Mouse (Mus musculus) left cerebral cortex, adult 8-10 months (tissue): ENCODE measurements at regions not wholly inside any gene's neighbourhood (a gene's known extent, or its start where the extent isn't known, plus 50 kb on each side); places are given as distances from the start of the nearest gene placed in this dataset.

Experiments used
- DNase-seq, 2 experiments: peaks; one replicate each; pipeline ENCODE4 v3.0.0; 2022; ENCODE audit warnings: low spot score in 2 of 2

GRCm38 (mm10) chr9:47129101-47129500 is 130.6 kb downstream of the Gm4791 start:
- no peak for DNase-seq

GRCm38 (mm10) chr9:47133454-47133853 is 134.9 kb downstream of the Gm4791 start:
- no peak for DNase-seq

- no peak for DNase-seq
Observed at GRCm38 (mm10) chr9:47133873-47134272, 135.3 kb downstream of the Gm4791 start.

GRCm38 (mm10) chr9:47134479-47134878 is 135.9 kb downstream of the Gm4791 start:
- DNase-seq, result no peak

- no peak for DNase-seq
Observed at GRCm38 (mm10) chr9:47136641-47137040, 138.1 kb downstream of the Gm4791 start.

- no peak for DNase-seq
Observed at GRCm38 (mm10) chr9:47153471-47153870, 154.9 kb downstream of the Gm4791 start.

GRCm38 (mm10) chr9:47165480-47166131 is 167.1 kb downstream of the Gm4791 start:
- DNase-seq, result no peak

GRCm38 (mm10) chr9:47167681-47168240 is 169.2 kb downstream of the Gm4791 start:
- DNase-seq, result no peak

GRCm38 (mm10) chr9:47176044-47176443 is 177.5 kb downstream of the Gm4791 start:
- no peak for DNase-seq

GRCm38 (mm10) chr9:47218101-47218500 is 219.6 kb downstream of the Gm4791 start:
- DNase-seq, result no peak

- no peak for DNase-seq
Observed at GRCm38 (mm10) chr9:47223536-47223935, 225.0 kb downstream of the Gm4791 start.

GRCm38 (mm10) chr9:47224249-47224648 is 225.7 kb downstream of the Gm4791 start:
- no peak for DNase-seq

GRCm38 (mm10) chr9:47226476-47227271 is 228.1 kb downstream of the Gm4791 start:
- DNase-seq, result peak in 1 of 2 experiments; percentile 6

- DNase-seq, result no peak
Observed at GRCm38 (mm10) chr9:47227298-47227697, 228.8 kb downstream of the Gm4791 start.

- no peak for DNase-seq
Observed at GRCm38 (mm10) chr9:47228736-47229135, 230.2 kb downstream of the Gm4791 start.

GRCm38 (mm10) chr9:47229296-47229695 is 230.8 kb downstream of the Gm4791 start:
- DNase-seq, result no peak

- no peak for DNase-seq
Observed at GRCm38 (mm10) chr9:47240950-47241349, 242.4 kb downstream of the Gm4791 start.

- no peak for DNase-seq
Observed at GRCm38 (mm10) chr9:47242051-47242450, 243.5 kb downstream of the Gm4791 start.

GRCm38 (mm10) chr9:47242526-47242925 is 244.0 kb downstream of the Gm4791 start:
- no peak for DNase-seq

GRCm38 (mm10) chr9:47249029-47249428 is 250.5 kb downstream of the Gm4791 start:
- DNase-seq, result no peak

GRCm38 (mm10) chr9:47251160-47251559 is 252.6 kb downstream of the Gm4791 start:
- no peak for DNase-seq

GRCm38 (mm10) chr9:47253836-47254657 is 255.5 kb downstream of the Gm4791 start:
- DNase-seq, result no peak
